Mouse (Mus musculus): ENCODE measurements around the gene Ranbp2.
A peak's percentile ranks its signal among the peaks of the same experiment; 100 is the strongest.
"Not testable (repeated sequence)": the region's sequence is repeated elsewhere in the genome, so short reads cannot be mapped to it uniquely, and the experiment has no call there.

Ranbp2 gene

DNA sequence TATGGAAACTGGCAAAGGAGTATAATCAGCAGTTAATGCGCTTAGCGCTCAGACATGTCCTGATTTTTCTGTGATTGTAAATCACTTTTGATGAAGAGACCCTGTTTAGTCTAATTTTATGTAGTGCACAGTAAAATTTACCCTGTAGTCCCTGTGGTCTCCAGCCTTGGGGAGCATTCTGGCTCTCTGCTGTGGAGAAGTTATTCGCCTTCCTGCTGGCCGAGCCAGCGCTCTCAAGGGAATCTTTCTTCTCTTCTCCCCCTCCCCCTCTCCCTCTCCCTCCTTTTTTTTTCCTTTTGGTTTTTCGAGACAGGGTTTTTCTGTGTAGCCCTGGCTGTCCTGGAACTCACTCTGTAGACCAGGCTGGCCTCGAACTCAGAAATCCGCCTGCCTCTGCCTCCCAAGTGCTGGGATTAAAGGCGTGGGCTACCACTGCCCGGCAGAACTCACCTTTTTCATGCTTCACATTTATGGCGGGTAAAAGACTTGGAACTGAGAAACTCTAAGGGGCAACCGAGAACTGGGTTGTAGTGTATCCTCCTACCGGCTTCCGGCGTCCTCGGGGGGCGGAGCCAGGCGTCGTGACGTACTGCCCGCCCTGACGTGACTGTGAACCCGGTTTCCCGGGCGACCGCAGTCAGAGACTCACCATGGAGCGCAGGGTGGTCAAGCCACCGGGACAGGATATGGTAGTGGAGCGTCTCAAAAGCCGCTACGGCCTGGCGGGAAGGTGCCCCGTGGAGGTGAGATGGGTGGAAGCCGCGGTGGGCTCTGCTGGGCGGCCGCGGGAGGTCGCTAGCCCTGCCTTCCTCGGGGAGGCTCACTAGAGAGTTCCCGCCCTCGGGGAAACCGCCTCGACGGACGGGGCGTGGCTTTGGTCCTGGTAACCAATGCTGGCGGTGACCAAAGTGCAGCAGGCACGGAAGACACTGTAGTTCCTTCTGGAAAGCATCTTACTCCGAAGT lies 50.9 kb downstream of the Ranbp2 start, which contains the start of gene Ccdc138:
Gene Ccdc138 (plus strand): TSS at position 629 of the 965 bp plus-strand sequence.
- DNase-seq (ENCODE audit: low spot score), result peak; percentile 89

DNA sequence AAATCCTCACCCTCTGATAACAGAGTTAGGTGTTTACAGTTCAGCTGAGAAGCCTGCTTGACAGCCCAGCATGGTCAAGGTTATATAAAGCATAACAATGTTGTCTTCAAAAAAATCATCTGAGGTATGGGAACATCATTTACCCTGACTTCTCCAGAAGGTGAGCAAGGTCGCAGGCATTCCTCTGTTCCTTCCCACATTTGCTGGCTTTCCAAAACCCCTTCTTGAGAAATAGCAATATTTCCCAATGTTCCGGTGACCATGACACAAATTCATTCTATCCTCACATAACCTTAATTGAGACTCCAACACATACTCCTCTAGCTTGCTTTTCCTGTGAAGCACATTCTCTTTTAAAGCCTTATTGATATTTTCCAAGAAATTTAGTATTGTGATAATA lies 51.8 kb downstream of the Ranbp2 start:
- DNase-seq (ENCODE audit: low spot score), result no peak

- DNase-seq (ENCODE audit: low spot score), result no peak
These were observed 82.6 kb downstream of the Ranbp2 start for GRCm38 (mm10) chr10:58529358-58529757.

DNA sequence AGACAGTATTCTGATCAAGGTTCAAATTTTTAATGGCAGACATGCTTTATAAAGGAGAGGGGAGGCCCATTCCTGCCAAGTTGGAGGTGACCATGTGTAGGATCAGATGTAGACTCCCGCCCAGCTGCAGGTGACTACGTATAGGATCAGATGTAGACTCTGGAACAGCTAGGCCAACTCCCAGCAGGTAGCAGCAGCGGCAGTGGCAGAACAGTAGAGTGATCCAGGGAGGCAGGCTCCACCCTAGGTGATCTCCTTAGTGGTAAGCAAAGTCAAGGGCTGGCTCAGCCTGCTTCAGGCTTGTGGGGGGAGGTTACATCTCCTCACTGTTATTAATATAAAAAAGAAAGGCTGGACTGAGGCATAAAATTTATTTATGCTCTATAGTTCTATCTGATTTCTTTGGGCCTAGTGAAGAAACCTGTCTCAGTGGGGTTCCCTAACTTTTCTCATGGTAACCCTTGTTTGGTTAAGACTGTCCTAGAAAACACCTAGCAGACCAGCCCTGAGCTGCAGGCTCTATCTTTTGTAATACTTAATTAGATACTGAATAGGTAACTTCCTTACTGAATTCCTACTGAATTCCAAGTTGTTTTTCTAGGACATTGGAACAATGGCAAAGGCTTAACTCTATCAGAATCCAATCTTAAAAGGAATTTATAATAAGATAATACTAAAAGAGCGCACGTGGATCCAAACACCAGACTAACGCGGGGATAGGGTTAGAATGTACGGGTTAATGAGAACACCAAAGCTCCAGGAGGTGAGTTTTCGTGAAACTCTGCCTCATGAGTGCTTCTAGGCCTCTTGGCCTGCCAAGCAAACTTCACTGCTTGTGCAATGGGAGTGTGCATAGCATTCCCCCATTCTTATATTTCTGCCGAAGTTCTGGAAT lies 84.4 kb downstream of the Ranbp2 start:
- DNase-seq (ENCODE audit: low spot score), result no peak

DNA sequence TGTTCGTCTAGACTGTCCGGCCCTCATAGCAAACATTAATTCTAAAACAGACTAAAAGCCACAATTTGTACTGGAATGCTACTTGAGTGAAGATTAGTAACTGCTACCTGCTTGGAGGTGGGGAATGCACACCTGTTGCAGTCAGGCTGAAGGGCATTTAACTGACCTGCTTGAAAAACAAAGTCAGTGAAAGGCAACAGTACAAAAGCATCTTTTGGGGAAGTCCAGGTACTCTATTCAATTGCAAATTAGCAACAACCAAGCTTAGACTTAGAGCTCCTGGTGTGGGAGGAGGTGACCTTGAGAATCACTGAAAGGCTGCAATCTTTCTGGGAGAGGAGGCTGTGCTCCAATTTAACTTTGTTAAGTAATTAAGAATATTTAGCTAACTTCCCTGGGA lies 85.5 kb downstream of the Ranbp2 start:
- DNase-seq (ENCODE audit: low spot score), result no peak

DNA sequence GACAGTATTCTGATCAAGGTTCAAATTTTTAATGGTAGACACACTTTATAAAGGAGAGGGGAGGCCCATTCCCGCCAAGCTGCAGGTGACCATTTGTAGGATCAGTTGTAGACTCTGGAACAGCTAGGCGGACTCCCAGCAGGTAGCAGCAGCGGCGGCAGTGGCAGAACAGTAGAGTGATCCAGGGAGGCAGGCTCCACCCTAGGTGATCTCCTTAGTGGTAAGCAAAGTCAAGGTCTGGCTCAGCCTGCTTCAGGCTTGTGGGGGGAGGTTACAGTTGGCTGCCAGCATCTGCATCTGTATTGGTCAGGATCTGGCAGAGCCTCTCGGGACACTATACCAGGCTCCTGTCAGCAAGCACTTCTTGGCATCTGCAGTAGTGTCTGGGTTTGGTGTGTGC lies 89.6 kb downstream of the Ranbp2 start:
- not testable (repeated sequence) for DNase-seq (ENCODE audit: low spot score)

- DNase-seq (ENCODE audit: low spot score), result no peak
These were observed 93.9 kb downstream of the Ranbp2 start for GRCm38 (mm10) chr10:58540613-58541012.
